Mouse (Mus musculus) thymus, adult 2 months (tissue): ENCODE measurements around the gene Syt16.

Experiments
- CTCF ChIP-seq: fragments of 200-500 bp; IDR thresholded peaks from 2 replicates; pipeline ENCODE4 v1.5.1; 2012; ENCODE audit warnings: mild to moderate bottlenecking, control low read depth, low read length, moderate library complexity, borderline replicate concordance; ENCODE audit not compliant: control insufficient read depth, poor library complexity, insufficient read depth; ENCODE audit errors: extremely low read depth
- POLR2A ChIP-seq: fragments of 200-500 bp; IDR thresholded peaks from 2 replicates; pipeline ENCODE4 v1.6.1; 2012; ENCODE audit warnings: mild to moderate bottlenecking, low read length, control low read depth, moderate library complexity; ENCODE audit not compliant: control insufficient read depth, poor library complexity, insufficient read depth; ENCODE audit errors: extremely low read depth

DNA sequence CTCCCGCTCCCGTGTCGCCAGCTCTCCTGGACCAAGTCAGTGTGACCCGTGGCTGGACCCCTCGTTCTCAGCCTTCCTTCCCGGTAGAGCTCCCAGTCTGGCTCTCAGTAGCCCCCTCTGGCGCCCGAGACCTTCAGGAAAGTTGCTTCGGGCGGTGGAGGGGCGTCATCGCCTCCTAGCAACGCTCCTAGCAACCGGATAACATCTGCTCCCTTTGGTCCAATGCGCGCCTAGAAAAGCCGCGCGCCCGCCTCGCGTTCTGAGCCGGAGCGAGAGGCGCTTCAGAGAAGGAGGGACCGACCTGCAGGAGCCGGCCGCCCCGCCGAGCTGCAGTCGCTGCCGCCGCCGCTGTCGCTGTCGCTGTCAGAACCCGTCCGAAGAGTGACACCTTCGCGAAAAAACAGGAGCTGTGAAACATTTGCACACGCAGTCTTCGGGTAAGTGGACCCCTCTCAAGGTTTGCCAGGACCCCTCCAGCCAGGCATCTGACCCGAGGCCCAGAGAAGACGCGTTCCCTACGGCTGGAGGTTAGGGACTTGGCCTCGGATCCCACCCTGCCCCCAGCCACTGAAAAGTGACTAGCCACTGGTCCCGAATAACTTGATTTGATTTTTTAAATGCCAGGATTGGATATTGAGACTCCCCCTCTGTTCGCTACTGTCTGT lies 286.7 kb downstream of the Syt16 start:
- TF ChIP-seq POLR2A = no peak
- no peak for TF ChIP-seq CTCF
